Mouse (Mus musculus): Measurements from ENCODE around the gene Apobec3.

DNA sequence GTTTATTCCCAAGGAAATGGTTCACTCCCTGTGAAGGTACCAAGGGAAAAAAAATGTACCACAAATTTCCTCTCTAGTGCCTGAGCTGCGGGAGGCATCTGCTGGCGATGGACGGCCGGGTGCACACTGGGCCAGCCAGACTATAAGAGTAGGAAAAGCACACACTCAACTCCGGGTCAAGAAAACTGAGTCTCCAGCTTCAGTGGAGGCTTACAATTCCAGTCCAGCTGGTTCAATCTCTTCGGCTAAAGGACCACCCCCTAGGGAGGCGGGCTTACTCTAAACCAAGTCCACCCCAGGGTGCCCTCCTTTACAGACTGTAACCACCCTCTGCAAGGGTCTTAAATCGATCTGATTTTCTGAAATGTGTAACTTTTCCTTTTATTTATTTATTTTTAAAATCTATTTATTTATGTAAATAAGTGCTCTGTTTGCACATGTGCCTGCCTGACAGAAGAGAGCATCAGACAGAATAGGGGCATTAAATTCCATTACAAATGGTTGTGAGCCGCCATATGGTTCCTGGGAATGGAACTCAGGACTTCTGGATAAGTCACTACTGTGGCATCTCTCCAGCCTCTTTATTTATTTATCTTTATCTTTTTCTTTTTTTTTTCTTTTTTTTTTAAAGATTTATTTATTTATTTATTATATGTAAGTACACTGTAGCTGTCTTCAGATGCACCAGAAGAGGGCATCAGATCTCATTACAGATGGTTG, 44.4 kb downstream of the Apobec3 start:
- TF ChIP-seq POLR2A (IDR thresholded peaks at IDR 0.05; ENCODE audit: borderline replicate concordance, low read depth, low read length) (no peak), CTCF (IDR thresholded peaks at IDR 0.05; ENCODE audit: low read depth, low read length) (no peak)

All from bone marrow macrophage, adult 2 months (primary cell).